Mouse (Mus musculus): Measurements from ENCODE around the gene Fstl3. TPM values are rescaled to one million over a fixed set of nuclear protein-coding genes. Genes with fewer than 3 reads are reported as not detected.

The Fstl3 gene
- polyA plus RNA-seq, 1 experiment from 2014 or later, result 3.0 TPM

DNA sequence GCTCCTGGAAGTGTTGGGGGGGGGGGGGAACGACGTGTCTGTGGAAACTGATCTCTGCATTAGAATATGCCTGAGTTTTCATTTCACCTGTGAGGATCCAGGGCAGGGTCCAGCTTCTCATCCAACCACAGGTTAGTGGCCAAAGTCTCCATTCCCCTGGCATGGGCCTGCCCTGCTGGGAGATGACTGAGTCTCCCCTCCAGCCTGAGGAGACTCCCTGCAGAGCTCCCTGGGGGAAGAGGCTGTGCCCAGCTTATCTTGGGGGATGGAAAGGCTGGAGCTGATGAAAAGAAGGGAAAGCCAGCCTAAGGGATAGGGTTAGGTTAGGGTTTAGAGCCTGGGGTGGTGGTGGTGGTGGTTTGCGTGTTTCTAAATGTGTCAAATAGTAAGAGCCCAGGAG lies 24.8 kb downstream of the Fstl3 start:
- Histone ChIP-seq H3K4me3 (replicated peaks) (no peak overlapping the region), H3K9me3 (no peaks in the 10 kb centered on the region), H3K4me1 (replicated peaks) (peaks cover 54% of the 10 kb centered on the region), H3K9ac (replicated peaks) (peak overlapping the region; percentile 9; the same call in 1 of the 2 replicates), H3K27me3 (no peaks in the 10 kb centered on the region), H3K36me3 (peaks cover 11% of the 10 kb centered on the region; the same call in 1 of the 2 replicates), H3K27ac (peak overlapping the region; percentile 18; the same call in 1 of the 2 replicates), H3K4me2 (no peak overlapping the region)
- 45% methylated on average over 2 of the region's 3 CpGs for WGBS
- ATAC-seq (ENCODE audit: insufficient number of reproducible peaks, insufficient read depth, low FRiP score, low TSS enrichment, low read depth), result no peak

- Histone ChIP-seq H3K9me3 (no peaks in the 10 kb centered on the region), H3K27me3 (no peaks in the 10 kb centered on the region), H3K9ac (replicated peaks) (0 out of 2 replicates have a peak overlapping the region, but pooled peaks have one; percentile 9), H3K4me1 (replicated peaks) (peaks cover 48% of the 10 kb centered on the region), H3K36me3 (peaks cover 16% of the 10 kb centered on the region), H3K27ac (peak overlapping the region; percentile 62; the same call in 1 of the 2 replicates), H3K4me2 (no peak overlapping the region), H3K4me3 (replicated peaks) (no peak overlapping the region)
- WGBS, result 59% methylated on average over 11 of the region's 11 CpGs
- no peak for ATAC-seq (ENCODE audit: insufficient number of reproducible peaks, insufficient read depth, low FRiP score, low TSS enrichment, low read depth)
These were observed 25.4 kb downstream of the Fstl3 start for GRCm38 (mm10) chr10:79802331-79802971.

DNA sequence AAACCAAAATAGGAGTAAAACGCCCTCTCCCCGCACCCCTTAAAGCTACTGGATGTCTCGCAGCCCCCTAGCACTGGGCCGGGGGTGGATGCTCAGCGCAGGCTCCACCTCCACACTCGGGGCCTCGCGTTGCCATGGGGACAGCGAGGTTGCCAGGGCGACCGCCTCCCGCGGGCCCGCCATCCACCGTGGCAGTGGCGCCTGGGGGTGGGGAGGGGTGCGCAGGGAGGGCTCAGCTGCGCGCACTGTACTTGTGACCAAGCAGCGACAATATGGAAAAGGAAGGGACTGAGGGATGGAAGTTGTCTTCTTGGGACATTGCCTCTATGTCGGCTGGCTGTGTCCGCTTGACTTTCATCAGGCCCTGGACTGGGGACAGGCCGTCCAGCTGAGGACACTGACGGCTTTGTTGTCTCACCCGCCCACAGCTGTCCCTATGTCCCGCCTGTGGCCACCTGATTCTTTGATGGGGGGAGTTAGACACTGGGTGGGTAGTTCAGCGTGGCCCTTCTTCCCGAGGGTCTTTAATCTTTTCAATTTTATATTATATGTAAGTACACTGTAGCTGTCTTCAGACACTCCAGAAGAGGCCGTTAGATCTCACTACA lies 26.7 kb downstream of the Fstl3 start:
- H3K4me1 ChIP-seq (replicated peaks), result peaks cover 52% of the 10 kb centered on the region
- peak; percentile 81 for ATAC-seq (ENCODE audit: insufficient number of reproducible peaks, insufficient read depth, low FRiP score, low TSS enrichment, low read depth)
- 6% methylated on average over 29 of the region's 29 CpGs for WGBS
- H3K27me3 ChIP-seq, result no peaks in the 10 kb centered on the region
- no peaks in the 10 kb centered on the region for H3K9me3 ChIP-seq
- peak overlapping the region; percentile 23; the same call in 1 of the 2 replicates for H3K9ac ChIP-seq (replicated peaks)
- peaks cover 29% of the 10 kb centered on the region for H3K36me3 ChIP-seq
- H3K4me3 ChIP-seq (replicated peaks), result peak overlapping the region; percentile 30
- peak overlapping the region; percentile 62 for H3K27ac ChIP-seq
- H3K4me2 ChIP-seq, result peak overlapping the region; percentile 57

DNA sequence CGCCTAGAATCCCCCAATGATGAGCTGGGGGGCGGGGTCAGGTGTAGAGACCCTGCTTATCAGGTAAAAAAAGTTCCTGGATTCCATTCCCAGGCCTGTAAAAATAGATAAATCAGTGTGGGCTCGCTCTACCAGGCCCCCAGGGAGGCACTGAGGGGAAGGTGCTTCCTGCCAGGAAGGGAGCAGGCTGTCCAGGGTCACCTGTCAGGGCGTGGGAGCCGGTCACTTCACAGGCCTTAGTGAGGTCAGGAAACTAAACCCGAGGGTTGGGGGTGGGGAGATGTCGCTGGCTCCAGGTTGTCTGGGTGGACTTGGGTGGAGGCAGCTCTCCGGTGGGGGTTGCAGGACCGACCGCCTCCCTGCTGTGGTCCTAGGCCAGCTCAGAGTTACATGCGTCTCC lies 28.6 kb downstream of the Fstl3 start:
- Histone ChIP-seq H3K4me1 (replicated peaks) (peaks cover 46% of the 10 kb centered on the region), H3K36me3 (peaks cover 38% of the 10 kb centered on the region), H3K27me3 (no peaks in the 10 kb centered on the region), H3K9me3 (no peaks in the 10 kb centered on the region), H3K27ac (0 out of 2 replicates have a peak overlapping the region, but pooled peaks have one; percentile 23), H3K4me3 (replicated peaks) (no peak overlapping the region), H3K4me2 (no peak overlapping the region), H3K9ac (replicated peaks) (no peak overlapping the region)
- ATAC-seq (ENCODE audit: insufficient number of reproducible peaks, insufficient read depth, low FRiP score, low TSS enrichment, low read depth), result no peak
- 65% methylated on average over 11 of the region's 11 CpGs for WGBS

- Histone ChIP-seq H3K9ac (replicated peaks) (no peak overlapping the region), H3K27ac (0 out of 2 replicates have a peak overlapping the region, but pooled peaks have one; percentile 23), H3K36me3 (peaks cover 45% of the 10 kb centered on the region), H3K4me1 (replicated peaks) (peaks cover 46% of the 10 kb centered on the region), H3K27me3 (no peaks in the 10 kb centered on the region), H3K4me3 (replicated peaks) (no peak overlapping the region), H3K9me3 (no peaks in the 10 kb centered on the region), H3K4me2 (no peak overlapping the region)
- no peak for ATAC-seq (ENCODE audit: insufficient number of reproducible peaks, insufficient read depth, low FRiP score, low TSS enrichment, low read depth)
- 91% methylated on average over 9 of the region's 9 CpGs for WGBS
These were observed 29.3 kb downstream of the Fstl3 start for GRCm38 (mm10) chr10:79806331-79806730.

- Histone ChIP-seq H3K36me3 (peaks cover 51% of the 10 kb centered on the region), H3K4me3 (replicated peaks) (no peak overlapping the region), H3K9ac (replicated peaks) (no peak overlapping the region), H3K4me2 (no peak overlapping the region), H3K27ac (0 out of 2 replicates have a peak overlapping the region, but pooled peaks have one; percentile 9), H3K9me3 (no peaks in the 10 kb centered on the region), H3K4me1 (replicated peaks) (peaks cover 42% of the 10 kb centered on the region), H3K27me3 (no peaks in the 10 kb centered on the region)
- WGBS, result 80% methylated on average over 10 of the region's 10 CpGs
- ATAC-seq (ENCODE audit: insufficient number of reproducible peaks, insufficient read depth, low FRiP score, low TSS enrichment, low read depth), result no peak
These were observed 29.9 kb downstream of the Fstl3 start for GRCm38 (mm10) chr10:79806972-79807371.

DNA sequence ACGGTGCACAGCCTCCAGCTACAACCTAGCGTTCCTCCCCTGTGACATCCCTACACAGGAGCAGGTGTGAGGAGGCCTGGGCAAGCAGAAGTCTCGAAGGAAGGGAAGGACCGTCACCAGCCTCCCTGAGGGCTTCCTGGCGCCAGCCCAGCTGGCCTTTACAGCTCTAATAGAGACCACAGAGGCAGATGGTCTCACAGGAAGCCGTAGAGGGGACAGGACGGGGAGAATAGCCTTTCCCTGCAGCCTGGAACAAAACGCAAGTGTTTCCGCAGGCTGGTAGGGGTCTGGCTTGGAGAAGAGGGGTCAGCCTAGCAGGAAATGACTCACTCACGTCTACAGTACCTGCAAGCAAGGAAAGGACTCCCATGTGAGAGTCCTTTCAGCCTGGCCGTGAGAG lies 30.8 kb downstream of the Fstl3 start:
- Histone ChIP-seq H3K9me3 (no peaks in the 10 kb centered on the region), H3K4me2 (no peak overlapping the region), H3K27ac (peak overlapping the region; percentile 9; the same call in 1 of the 2 replicates), H3K4me3 (replicated peaks) (no peak overlapping the region), H3K27me3 (no peaks in the 10 kb centered on the region), H3K4me1 (replicated peaks) (peaks cover 33% of the 10 kb centered on the region), H3K9ac (replicated peaks) (peak overlapping the region; percentile 2; the same call in 1 of the 2 replicates), H3K36me3 (peaks cover 56% of the 10 kb centered on the region)
- WGBS, result 54% methylated on average over 11 of the region's 11 CpGs
- no peak for ATAC-seq (ENCODE audit: insufficient number of reproducible peaks, insufficient read depth, low FRiP score, low TSS enrichment, low read depth)

DNA sequence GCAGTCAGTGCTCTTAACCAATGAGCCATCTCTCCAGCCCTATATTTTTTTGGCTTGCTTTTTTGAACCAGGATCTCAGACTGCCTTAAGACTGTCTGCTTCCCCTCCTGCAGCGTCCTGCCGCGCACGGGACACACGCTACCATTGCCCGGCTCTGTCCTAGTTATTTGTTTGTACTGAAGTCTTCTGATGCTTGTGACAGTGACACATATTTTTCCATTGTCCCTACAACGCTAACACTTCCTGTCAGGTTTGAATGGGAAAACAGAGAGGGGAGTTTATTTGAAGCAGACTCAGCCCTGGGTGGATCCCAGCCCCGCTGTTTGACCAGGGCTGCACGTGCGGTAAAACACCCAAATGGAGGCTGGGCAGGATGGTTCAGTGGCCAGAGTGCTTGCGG lies 31.7 kb downstream of the Fstl3 start:
- ATAC-seq (ENCODE audit: insufficient number of reproducible peaks, insufficient read depth, low FRiP score, low TSS enrichment, low read depth), result no peak
- H3K4me3 ChIP-seq (replicated peaks), result no peak overlapping the region
- 92% methylated on average over 11 of the region's 11 CpGs for WGBS
- H3K36me3 ChIP-seq, result peaks cover 58% of the 10 kb centered on the region
- no peak overlapping the region for H3K4me2 ChIP-seq
- peaks cover 24% of the 10 kb centered on the region for H3K4me1 ChIP-seq (replicated peaks)
- no peaks in the 10 kb centered on the region for H3K9me3 ChIP-seq
- H3K9ac ChIP-seq (replicated peaks), result no peak overlapping the region
- no peaks in the 10 kb centered on the region for H3K27me3 ChIP-seq
- H3K27ac ChIP-seq, result 0 out of 2 replicates have a peak overlapping the region, but pooled peaks have one; percentile 45

DNA sequence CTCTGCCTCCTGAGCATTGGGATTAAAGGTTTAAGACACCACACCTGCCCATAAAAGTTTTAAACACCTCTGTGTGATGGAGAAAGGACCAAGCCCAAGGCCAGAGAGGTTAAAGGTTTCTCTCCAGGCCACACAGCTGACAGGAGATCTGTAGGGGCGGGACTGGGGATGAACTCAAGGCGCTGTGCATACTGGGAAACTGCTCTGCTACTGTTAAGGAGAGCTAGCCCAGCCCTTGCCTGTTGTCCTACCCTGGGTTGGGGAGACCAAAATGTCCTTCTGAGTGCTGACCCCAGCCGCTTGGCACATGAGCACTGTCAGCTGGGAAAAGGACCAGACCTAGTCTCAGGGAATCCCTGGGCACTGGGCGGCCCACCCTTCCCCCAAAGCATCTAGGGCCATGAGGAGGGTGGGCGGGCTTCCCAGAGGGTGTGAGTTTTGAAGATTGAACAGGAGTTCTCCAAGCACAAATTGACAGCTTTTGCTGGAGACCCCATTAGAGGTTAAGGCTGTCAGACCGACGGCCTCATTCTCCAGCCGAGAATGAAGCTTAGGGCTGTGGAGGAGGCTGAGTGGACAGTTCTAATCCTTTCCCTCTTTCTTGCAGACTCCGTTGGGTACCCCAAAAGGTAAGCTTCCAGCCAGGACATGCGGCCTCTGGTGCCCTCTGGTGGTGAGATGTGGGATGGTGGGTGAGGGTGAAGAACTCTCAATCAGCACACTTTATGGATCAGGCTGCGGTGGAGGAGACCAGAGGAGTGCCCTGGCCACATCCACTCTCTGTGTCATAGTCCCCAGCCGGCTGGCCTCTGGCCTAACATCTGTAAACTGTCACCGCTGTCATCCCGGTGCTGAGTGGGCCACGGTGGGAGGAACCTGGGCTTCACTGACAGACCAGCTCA lies 34.9 kb downstream of the Fstl3 start:
- no peak; the same call in 1 of the 2 replicates for ATAC-seq (ENCODE audit: insufficient number of reproducible peaks, insufficient read depth, low FRiP score, low TSS enrichment, low read depth)
- H3K36me3 ChIP-seq, result peaks cover 85% of the 10 kb centered on the region
- WGBS, result 29% methylated on average over 15 of the region's 15 CpGs

GRCm38 (mm10) chr10:79814271-79814842 lies 37.3 kb downstream of the Fstl3 start:
- ATAC-seq (ENCODE audit: insufficient number of reproducible peaks, insufficient read depth, low FRiP score, low TSS enrichment, low read depth), result no peak
- H3K36me3 ChIP-seq, result peaks cover 84% of the 10 kb centered on the region
- no peak overlapping the region for H3K4me3 ChIP-seq (replicated peaks)
- no peaks in the 10 kb centered on the region for H3K9me3 ChIP-seq
- H3K9ac ChIP-seq (replicated peaks), result no peak overlapping the region
- 84% methylated on average over 5 of the region's 5 CpGs for WGBS
- no peak overlapping the region for H3K27ac ChIP-seq
- H3K4me2 ChIP-seq, result no peak overlapping the region
- no peaks in the 10 kb centered on the region for H3K4me1 ChIP-seq (replicated peaks)
- H3K27me3 ChIP-seq, result no peaks in the 10 kb centered on the region

More for the DNA sequence above, 34.9 kb downstream of the Fstl3 start:
- H3K9ac ChIP-seq (replicated peaks), result no peak overlapping the region
- peaks cover 4% of the 10 kb centered on the region; the same call in 1 of the 2 replicates for H3K4me1 ChIP-seq (replicated peaks)
- H3K27ac ChIP-seq, result no peak overlapping the region
- no peaks in the 10 kb centered on the region for H3K27me3 ChIP-seq
- H3K4me3 ChIP-seq (replicated peaks), result no peak overlapping the region
- H3K4me2 ChIP-seq, result no peak overlapping the region
- H3K9me3 ChIP-seq, result no peaks in the 10 kb centered on the region
